Mouse (Mus musculus) urinary bladder, postnatal 25 days (tissue): ENCODE data around the gene Kif22.
A peak's percentile ranks its signal among the peaks of the same experiment; 100 is the strongest.
"Not testable (repeated sequence)": the region's sequence is repeated elsewhere in the genome, so short reads cannot be mapped to it uniquely, and the experiment has no call there.

Source experiments
- DNase-seq: peaks from one replicate; pipeline ENCODE4 v3.0.0; 2022; ENCODE audit warnings: low spot score

Kif22 gene

DNA sequence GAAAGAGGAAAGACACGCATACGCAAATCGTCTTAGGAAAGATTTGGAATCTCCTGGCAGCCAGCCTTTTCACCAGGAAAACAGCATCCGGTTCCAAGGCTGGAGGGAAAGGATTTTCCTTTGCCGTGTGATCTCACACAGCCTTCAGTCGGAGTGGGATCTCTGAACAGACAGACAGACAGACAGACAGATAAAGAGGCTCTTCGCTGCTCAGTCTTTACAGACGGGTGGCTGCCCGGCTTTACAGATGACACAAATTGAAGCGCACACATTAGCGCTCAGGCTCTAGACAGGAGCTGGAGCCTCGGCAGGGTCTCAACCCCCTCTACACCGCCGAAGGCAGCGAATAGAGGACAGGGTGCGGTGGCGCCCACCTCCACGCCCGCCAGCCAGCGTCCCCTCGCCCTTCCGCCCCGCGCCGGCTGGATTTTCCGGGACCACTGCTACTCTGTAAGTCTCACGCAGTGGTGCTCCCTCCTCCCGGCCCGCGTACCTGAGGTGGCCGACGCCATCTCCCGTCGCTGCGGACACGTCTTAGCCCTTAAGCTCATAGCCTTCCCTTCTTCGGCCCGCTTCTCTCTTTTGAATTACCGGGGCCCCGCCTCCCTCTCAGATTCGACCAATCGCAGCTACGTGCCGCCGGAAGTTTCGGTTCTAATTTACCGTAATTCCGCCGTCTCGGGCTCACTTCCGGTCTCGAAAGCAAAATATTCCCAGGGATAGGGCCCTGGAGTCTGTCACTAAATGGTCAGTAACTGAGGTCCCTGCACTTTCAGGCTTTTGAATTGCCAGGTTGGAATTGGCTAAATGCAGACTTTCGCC is at the start of gene Kif22:
Gene Kif22 (minus strand): TSS at position 621 of the 822 bp plus-strand sequence.
- peak; percentile 81 for DNase-seq

DNA sequence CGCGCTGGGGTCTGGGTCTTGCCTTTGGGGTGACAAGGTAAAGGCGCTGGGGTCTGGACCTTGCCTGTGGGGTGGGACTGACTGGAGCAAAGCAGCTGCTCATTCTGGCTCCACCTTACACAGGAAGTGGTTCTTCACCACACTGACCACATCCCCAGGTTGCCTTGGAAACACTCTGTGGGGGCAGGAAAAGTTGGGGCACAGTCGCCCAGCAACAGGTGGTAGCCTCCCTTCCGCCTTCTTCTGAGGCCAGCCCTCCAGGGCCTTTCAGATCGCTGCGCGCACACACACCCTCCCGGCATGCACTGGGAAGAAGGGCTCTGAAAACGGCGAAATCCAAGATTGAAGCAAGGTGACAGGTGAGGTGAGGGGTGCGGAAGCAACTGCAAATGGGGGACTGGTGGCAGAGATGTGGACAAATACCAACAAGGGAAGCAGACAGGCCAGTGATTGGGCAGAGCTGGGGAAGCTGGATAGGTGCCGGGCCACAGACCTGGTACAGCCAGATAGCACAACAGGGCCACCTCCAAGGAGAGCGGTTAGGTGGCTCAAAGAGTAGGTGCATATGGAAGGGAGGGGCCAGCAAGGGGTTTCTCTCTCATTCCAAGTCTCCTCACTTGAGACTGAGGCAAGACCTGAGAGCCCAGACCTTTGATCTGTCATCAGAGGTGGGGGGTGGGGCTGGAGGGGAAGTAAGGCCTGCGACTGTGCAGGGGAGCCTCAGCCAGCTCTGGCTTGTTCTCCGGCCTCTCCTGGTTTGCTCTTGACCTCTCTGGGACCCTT is 49.0 kb upstream of the Kif22 start, which contains the start of gene AI467606:
Gene AI467606 (plus strand): TSS at position 246 of the 783 bp plus-strand sequence.
- peak; percentile 12 for DNase-seq

DNA sequence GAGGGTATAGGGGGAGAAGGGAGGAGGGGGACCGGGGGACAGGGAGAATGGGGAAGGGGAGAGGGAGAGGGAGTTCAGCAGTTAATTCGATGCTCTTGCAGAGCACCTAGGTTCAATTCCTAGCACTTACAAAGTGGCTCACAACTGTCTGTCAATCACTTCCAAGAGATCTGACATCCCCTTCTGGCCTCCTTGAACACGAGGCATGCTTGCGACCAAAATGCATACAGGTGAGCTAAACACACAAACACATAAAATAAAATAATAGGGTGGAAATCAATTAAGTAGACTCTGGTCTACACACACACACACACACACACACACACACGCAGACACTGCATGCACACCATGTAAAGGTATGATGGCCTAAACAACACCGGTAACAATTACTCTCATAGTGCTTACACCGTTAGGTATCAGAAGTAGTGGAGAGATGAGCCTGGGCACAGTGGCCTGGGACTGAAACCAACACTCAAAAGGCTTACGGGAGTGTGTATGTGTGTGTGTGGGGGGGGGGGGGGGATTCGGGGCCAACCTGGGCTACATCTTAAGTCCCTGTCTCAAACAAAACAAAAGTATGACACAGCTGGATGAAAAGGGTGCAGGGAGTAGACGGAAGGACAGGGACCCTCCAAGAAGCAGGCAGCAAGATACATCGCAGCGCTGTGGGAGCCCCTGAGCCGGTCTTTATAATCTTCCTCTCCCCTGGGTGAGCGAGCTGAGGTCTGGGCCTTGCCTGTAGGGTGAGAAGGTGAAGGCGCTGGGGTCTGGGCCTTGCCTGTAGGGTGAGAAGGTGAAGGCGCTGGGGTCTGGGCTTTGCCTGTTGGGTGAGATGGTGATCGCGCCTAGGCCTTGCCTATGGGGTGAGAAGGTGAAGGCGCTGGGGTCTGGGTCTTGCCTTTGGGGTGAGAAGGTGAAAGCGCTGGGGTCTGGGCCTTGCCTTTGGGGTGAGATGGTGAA is 48.2 kb upstream of the Kif22 start:
- DNase-seq = no peak

DNA sequence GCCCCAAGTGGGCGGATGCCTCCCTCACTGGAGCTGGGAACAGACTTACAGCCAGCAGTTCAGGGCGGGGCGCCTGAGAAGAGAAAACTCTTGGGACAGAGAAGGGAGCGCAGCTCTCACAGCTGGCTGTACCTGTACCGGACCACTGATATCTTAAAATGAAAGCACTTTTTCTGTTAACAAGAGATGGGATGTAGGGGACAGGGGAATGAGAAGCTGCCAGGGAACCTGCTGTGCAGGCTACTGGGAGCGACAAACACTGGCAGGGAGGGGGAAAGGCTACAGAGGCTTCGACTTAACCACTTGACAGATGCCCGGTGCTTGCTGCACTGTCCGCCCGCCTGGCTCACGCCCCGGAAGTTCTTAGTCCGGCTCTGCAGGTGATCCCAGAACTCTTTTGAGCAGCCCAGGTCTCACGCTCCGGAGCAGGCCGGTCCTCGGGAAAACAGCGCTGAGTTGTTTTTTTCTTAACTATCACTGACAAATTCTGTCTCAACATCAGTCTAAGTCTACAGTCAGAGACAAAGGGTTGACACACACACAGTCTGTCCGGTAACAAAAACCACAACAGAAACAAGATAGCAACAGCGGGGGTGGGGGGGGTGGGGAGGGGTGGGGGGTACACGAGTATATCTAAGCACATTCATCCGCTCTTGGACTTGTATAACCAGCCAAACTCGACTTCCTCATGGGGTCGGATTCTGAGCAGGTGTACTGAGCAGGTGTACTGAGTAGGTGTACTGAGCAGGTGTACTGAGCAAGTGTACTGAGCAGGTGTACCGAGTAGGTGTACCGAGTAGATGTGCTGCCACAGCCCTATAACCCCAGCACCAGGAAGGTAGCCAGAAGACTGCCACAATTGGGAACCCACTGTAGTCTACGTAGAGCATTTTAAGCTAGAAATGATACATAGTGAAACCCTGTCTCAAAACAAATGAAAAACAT is 46.9 kb upstream of the Kif22 start:
- peak; percentile 20 for DNase-seq

DNA sequence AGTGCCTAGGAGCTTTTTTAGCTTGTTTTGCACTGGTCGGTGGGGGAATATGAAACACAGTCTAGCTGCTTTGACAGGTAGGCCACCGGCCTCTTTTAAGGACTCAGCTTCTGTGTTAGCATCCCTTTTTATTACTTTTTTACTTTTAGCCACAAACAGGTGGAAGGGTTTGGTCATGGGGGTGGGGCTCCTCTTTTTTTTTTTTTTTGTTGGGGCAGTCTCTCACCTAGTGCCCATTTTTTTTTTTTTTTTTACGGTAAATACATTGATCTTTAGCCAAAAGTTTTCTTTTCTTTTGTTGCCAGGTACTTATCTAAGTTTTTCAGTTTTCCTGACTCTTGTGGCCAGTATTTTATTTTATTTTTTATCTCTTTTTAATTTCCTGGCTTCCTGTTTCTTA is 45.8 kb upstream of the Kif22 start:
- no peak for DNase-seq

DNA sequence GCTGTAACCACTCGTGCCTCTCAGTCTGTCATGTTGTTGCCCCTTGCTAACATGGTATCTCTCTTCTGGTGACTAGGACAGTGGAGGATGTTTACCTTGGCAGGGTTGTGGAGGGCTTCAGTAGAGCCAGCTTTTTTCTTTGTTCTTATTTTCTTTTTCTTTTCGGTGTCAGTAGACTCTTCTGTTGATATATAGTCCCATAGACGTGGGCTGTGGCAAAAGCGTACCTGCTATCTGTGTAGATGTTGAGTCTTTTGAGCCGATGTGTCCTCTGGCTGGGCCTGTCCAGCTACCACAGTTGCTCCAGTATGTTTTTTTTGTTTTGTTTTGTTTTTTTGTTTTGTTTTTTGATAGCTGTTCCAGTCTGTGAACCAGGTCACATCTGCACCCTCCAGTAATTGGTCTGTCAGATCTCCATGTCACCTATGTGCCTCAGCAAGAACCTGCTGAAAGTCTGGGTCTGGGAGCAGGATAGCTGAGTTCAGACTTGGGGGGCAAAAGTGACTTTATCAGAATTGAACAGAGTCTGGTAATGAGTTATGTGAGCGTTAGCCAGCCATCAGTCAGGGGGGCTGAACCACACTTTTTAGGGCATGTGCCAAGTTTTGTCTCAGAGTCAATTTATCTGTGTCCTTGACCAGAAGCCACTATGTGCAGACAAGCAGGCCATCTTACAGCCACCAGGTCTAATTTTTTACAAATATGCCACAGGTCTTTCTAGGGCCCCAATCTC is 45.2 kb upstream of the Kif22 start, which contains the start of gene Zg16:
Gene Zg16 (minus strand): TSS at position 51 of the 733 bp plus-strand sequence.
- not testable (repeated sequence) for DNase-seq

DNA sequence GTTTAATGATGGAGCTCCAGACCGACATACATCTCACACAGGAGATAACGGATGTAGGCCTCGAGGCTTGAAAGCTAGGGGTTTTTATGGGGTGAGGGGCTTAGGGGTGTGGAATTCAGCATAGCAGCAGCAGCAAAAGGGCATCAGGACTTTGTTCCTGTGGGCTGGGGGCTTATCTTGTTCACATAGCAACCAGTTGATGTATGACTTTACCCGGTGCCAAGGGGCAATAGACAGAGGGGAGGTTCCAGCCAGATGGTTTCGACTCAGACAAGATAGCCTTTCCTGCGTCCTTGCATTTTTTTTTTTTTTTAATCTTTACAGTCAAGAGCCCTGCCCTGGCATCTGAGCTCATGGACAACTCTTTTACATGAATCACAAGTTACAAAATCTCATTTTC is 43.5 kb upstream of the Kif22 start:
- not testable (repeated sequence) for DNase-seq

DNA sequence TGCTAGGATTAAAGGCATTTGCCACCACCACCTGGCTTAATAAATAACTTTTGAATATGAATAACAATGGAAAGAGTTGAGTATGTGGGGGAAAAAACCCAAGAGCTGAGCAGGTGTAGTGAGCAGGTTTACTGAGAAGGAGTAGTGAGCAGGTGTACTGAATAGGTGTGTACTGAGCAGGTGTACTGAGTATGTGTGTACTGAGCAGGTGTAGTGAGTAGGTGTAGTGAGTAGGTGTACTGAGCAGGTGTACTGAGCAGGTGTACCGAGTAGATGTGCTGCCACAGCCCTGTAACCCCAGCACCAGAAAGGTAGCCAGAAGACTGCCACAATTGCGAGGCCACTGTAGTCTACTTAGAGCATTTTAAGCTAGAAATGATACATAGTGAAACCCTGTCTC is 42.5 kb upstream of the Kif22 start:
- no peak for DNase-seq

DNA sequence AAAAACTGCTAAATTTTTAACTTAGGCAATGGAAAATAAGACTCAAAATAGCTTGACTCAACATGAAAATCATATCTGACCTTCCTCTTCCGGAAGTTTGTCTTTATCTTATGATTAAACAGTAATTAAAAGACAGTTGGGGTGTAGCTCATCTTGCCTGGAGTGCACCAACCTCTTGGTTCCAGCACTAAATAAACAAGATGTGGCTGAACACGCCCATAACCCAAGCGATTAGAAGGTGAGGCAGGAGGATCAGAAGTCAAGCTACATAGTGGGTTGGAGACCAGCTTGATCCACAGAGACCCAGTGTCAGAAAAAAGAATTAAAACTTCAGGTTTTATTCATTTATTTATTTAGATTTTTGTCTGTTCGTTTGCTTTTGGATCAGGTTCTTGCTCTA is 41.4 kb upstream of the Kif22 start:
- DNase-seq = no peak

DNA sequence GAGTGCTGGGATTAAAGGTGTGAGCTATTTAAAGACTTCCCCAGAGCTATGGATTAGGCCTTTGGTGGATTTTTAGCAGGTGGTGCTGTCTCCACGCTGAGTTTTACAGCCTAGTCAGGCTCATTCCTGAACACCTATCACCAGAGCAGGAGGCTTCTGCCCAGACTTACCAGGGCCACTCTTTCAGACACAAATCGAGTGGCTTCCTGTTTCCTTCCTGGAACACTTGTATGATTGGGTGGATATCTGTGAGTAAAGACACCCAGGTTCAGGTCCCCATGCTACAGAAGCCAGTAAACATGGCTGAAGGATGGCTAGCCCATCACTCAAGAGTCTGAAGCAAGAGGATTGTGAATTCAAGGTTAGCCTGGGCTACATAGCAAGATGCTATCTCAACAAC is 40.7 kb upstream of the Kif22 start:
- no peak for DNase-seq

DNA sequence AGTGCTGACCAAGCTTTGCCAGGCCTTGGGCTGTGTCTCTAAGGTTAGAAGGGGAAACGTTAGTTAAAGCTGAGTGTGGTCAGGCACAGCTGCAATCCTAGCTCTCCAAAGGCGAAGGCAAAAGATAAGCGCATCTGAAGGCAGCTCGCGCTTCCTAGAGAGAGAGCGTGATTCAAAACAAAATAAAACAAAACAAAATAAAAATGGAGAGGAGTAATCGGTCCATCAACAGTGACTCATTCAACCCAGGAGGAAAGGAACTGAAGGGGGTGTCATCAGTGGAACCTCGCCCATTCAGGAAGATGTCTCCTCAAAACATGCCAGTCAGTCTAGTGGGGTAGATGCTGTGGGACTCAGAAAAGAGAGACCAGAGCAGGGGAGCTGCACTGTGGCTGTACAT is 40.0 kb upstream of the Kif22 start:
- DNase-seq = no peak

DNA sequence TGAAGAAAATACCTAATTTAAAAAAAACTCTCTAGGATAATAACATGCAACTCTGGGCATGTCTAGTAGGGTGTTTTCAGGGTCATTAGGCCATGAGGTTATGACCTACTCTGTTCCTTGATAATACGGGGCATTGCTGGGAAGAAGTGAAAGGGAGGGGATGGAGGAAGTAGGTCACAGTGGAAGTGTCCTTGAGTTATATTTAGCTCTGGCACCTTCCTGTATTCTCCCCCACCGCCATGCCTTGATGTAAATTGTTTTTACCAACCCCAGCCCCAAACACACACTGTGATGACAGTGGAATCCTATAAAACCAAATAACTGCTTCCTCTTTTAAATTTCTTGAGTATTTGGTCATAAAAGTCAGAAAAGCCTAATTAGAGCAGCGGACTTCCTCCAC is 37.8 kb upstream of the Kif22 start:
- no peak for DNase-seq

DNA sequence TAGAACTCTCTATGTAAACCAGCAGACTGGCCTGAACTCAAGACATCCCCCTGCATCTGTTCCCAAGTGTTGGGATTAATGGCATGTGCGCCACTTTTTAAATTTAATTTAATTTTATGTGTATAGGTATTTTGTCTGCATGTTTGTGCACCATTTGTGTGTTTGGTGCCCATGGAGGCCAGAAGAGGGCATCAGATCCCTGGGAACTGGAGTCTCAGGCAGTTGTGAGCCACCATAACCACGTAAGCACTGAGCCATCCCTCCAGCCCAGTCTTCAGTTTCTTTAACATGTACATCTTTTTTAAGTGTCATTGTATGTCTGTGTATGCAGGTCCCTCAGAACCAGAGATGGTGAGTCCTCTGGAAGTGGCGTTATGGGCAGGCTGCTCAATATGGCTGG is 35.4 kb upstream of the Kif22 start:
- no peak for DNase-seq

DNA sequence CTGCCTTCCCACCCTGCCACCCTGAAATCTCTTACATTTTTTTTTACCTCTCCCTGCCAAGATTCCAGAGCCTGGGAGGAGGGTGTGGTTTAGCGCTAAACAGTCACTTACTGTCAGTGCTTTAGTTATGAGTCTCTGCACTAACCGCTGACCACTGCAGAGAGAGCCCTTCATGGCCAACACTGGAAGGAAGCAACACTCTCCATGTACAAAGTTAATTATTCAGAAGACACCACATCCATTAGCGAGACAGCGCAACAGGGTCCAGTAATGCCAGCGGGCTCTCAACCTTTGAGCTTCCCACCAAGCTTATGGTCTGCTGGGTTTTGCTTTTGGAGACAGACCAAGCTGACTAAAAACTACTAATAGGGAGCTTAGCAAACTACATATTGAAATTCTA is 33.9 kb upstream of the Kif22 start:
- DNase-seq = no peak

DNA sequence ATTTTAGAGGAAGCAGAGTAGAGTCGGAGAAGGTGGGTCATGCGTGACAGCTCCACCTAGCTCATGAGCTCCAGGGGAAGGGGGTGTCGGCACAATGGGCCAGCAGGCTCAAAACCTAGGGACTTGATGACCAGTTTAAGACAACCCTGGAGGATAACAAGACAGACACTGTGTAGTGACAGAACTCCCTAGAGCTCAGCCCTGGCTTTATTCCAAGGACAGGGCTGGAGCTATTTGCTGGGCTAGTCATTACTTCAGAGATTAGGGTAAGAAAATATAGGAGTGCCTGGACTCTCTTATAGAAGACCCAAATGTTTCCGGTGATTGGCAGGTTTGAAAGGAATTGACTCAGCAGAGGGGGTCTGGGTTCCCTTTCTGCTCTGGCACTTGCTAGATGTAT is 30.9 kb upstream of the Kif22 start:
- DNase-seq = no peak

DNA sequence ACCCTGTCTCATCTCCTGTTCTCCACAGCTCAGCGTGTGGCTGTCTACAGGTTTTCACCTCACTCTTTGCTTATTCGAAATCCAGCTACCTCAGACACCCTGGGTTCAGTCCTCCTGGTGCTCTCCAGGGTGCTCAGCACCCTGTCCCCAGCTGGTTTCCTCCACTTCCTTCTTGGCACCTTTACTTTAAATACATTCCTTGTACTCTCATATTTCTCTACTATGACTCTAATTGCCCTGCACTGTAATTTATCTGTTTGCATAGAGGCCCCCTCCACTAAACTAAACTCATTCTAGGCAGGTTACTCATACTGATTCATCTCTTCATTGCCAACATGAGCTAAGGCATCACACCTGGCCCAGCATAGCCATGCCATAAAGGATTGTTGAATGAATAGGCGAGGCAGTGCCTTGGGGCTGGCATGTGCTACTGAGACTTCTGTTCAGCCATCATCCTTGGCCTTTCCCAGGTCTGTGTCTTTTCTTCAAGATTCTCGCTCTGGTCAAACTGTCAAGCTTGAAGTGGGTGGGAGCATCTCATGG is 28.7 kb upstream of the Kif22 start:
- DNase-seq = no peak

DNA sequence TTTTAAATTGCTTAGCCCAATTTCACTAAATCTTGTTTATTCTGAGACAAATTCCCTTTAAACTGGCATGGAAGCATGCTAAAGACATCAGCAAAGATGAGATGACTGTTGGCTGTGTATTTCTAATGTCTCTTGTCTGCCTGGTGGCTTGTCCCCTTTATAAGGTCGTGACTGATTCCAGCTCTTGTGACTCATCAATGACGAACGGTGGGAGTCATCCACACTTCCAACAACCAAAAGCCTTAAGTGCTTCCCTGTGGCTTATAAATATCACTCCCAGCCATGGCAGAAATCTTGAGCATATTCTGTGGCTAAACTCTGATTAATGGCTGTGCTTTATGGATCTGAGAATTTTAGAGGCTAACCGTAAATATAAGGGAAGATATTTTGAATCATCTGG is 24.0 kb upstream of the Kif22 start:
- DNase-seq = no peak

DNA sequence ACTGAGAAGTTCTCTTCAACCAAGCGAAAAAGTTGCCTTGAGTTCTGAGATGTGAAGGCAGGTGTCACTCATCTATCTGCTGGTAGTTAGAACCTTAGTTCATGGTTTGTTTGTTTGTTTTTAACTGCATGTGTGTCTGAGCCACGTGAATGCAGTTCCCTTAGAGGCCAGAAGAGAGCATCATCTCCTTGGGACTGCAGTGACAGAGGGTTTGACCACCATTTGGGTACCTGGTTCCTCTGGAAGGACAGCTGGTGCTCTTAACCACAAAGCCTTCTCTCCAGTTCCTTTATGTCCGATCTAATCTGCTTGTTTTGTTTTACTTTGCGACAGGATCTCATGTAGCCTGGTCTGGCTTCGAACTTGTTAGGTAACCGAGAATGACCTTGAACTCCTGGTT is 23.3 kb upstream of the Kif22 start:
- no peak for DNase-seq

DNA sequence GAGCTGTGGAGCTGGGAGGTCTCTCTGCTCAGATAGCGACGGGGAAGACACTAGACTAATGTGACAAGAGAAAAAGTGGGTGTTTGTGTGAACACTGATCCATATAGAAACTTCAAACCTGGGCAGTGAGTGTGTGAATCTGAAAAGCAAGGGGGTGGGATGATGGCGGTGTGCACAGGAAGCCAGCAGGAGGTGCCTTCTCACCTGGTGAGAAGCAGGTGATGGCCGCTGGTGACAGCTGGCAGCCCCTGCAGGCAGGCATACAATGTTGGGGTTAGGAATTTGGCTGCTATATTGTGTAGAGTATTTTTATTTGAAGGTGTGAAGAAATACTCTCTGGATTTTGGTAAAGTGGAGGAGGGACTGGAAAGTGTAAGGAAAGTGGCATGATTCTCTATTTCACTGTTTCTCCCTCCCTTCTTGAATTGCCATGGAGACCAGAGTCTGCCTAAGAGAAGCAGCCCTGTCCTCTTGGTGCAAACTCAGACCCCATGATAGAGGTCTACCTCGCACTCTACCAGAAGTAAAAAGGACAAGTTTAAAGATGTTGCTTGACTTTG is 12.8 kb upstream of the Kif22 start:
- no peak for DNase-seq

DNA sequence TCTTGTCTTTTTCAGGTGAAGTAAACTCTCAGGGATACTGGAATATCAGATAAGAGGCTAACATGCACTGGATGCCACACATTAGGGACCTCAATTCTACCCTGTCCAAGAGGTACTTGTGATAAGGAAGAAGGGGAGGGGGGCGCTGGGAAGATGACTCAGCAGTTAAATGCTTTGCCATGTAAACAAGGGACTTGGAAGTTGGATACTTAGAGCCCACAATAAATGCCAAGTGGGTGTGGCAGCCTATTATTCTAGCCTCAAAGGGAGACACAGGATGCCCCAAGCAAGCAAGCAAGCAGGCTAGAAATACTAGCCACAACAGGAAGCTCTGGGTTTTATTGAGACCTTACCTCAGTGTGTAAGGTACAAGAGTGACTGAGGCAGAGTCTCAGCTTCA is 11.0 kb downstream of the Kif22 start:
- no peak for DNase-seq
